Mouse (Mus musculus) R1 (cell line): Measurements from ENCODE around the gene Dtd2.
A peak's percentile ranks its signal among the peaks of the same experiment; 100 is the strongest.

Experiments
- DNase-seq: peaks from one replicate; pipeline ENCODE4 v3.0.0-alpha.2; 2018; ENCODE audit warnings: low read depth, low spot score

Gene Dtd2

GRCm38 (mm10) chr12:52005877-52006632 is at the start of gene Dtd2:
Gene Dtd2 (minus strand): TSS chr12:52006501.
- peak; percentile 88 for DNase-seq

GRCm38 (mm10) chr12:52049324-52049723 is 43.0 kb upstream of the Dtd2 start:
- DNase-seq = no peak

DNA sequence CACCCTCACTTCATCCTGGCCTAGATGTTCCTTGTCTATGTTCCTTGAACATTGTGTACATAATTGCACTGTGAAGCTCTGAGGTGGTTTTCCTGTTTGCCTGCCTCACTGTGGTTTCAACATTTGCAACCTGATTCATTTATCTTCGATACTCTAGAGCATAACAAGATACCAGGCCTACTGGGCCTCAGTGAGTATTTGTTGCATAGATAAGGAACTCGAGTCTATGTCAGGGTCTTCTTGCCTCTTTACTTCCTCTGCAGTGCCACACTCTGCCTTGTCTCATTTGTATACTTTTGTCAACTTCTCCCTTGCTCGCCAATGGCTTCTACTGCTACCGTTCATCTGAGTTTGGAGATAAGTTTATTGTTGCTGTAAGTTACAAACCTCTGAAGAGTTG is 40.1 kb upstream of the Dtd2 start:
- DNase-seq = no peak

GRCm38 (mm10) chr12:52042818-52043336 is 36.6 kb upstream of the Dtd2 start:
- no peak for DNase-seq

DNA sequence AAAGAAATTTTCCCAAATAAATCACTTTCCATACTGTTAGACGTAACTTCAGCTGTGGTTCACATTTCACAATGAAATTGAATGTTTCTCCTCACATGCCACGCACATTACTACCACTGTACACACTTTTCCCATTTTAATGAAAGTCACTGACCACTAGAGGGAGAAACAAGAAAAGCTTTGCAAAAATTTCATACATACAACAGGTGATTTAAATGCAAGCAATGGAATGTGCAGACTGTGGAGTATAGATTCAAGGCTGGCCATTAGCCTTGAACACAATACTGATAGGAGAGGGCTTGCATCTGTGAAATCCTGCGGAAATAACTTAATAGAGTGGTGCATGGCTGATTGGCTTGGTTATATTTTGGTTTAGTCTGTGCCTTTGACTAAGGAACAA is 32.1 kb upstream of the Dtd2 start:
- DNase-seq = peak; percentile 37

DNA sequence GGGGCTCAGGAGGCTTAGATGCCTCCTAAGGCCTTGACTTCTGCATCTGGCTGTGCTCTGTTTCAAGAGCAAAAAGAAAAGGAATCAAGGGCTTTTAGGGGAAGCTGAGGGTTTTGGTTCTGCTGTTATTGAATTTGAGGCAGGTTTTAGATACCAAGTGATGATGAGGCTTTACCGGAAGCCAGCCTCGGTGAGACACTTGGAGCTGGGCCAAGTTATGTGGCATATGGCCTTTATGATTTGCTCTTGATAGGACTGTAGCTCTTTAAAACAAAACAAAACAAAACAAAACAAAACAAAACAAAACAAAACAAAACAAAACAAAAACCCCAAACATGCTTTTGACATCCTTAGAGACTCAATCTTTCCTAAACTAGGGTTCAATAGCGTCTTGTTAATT is 28.7 kb upstream of the Dtd2 start:
- DNase-seq = no peak

DNA sequence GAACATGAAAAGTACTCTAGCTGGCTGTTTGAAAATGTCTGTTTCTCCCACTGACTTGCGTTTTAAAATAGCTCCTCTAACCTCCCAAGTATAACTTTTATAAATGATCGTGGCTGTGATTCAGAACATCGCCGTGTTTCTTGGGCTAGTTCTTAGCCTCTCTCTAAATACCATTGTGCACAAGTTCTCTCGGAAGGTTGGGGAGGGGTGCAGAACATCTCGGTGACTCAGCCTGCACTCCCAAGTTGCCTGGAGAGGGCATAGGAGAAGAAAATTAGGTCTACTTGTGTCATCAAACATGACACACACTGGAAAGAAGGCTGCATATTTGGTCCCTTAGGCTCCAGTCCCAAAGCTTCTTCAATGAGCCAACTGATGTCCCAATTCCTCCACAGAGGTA is 26.0 kb upstream of the Dtd2 start:
- DNase-seq = no peak

DNA sequence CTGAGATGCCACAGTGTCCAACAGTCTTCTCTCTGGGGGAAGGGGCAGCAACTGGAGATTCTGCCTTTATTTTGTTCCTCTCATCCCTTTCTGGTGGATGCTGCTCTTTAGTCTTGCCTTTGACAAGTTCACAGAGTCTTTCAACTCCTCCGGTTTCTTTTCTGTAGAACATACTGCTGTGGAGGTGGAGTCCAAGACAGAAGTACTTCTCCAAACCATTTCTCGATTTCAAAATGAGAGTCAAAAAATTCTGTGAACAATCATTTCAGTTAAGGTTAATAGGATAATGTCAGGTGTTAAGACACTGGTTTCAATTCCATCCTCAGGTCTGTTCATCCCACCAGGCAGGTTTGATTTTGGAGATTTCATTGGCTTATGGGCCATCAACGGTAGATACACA is 21.7 kb upstream of the Dtd2 start, which contains the start of gene Gpr33:
TSS of gene Gpr33 (minus strand) at position 101 of the 400 bp plus-strand sequence.
- no peak for DNase-seq

- no peak for DNase-seq
These were observed 8.3 kb upstream of the Dtd2 start for GRCm38 (mm10) chr12:52014494-52015029.

DNA sequence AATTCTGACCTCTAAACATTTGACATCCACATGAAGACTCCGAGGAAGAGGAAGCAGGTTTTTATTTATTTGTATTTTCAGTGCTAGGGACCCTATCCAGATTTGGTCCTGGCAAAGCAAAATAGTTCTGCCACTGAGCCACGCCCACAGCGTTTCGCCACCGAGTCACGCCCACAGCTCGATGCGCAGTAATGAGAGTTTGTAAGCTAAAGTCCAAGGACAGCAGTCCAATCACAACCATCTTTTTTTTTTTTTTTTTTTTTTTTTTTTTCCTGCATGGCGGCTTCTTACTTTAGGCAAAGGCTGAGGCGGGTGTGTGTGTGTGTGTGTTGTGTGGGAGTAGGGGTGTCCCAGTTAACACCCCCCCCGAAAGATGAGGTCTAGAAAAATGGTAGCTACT is 7.7 kb upstream of the Dtd2 start:
- DNase-seq = peak; percentile 59

GRCm38 (mm10) chr12:52013274-52013673 is 7.0 kb upstream of the Dtd2 start:
- no peak for DNase-seq

GRCm38 (mm10) chr12:52012159-52012558 is 5.9 kb upstream of the Dtd2 start:
- no peak for DNase-seq

- DNase-seq = peak; percentile 65
These were observed 4.3 kb upstream of the Dtd2 start for GRCm38 (mm10) chr12:52010630-52010961.

- DNase-seq = no peak
These were observed 3.8 kb upstream of the Dtd2 start for GRCm38 (mm10) chr12:52009928-52010629.

GRCm38 (mm10) chr12:52006633-52006994 is 313 bp upstream of the Dtd2 start:
- DNase-seq = no peak

DNA sequence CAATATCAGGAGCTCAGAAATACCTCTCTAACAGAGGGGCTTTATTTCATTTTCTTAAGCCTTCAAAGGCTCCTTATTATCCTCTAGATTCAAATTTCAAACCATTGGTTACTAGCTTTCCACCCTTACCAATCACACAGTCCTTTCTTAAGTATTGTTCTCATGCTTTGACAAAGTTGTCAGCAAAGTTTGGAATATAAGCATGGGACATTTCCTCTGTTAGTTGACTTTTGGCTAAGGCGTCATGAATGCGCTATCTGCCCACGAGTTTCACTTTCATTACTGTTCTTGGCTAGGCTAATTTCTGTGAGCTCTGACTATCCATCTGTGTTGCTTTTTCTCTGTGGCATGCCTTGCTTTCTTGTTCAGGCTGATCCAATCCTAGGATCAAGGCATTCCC is 3.6 kb downstream of the Dtd2 start:
- no peak for DNase-seq

DNA sequence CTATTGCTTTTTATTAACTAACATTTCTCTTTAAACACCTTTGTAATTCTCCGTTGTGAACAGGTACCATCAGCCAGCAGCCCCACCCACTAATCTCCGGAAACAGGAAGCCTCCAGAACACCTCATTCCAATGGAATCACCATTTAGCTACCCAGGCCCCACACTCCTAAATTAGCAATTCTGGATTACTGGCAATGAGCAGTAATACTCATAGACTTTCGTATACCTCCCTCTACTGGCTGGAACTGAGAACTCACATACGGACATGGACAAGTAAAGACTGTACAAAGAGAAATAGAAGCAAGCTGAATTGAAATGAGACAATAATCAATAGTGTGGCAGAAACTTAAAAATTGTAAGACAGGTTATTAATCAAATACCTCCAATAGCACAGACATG is 4.8 kb downstream of the Dtd2 start:
- peak; percentile 66 for DNase-seq

DNA sequence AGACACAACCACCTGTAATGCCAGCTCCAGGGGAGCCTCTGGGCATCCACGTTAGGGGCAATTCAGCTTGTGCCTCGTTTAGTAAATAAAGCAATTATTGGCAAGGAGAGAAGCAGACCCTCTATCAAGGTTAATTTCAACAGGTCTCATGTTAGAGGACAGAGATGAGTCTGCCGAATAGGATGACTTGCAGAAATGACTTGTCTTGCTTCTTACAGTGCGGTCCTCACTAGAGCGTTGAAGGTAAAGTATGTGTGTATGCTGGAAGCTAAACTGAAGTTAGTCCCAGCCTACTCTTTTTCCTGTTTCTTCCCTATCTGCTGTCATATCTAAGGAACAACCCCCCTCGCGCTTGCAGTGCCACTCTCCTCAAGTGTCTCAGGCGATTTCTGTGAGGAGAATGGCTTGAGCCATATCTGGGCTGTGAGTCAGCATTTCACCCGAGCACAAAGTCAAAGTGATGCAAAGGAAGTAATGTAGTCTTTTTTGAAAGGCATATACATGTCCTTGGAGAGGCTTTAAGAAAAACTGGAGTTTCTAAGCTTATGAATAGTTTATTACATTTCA is 7.9 kb downstream of the Dtd2 start:
- no peak for DNase-seq

- no peak for DNase-seq
These were observed 10.4 kb downstream of the Dtd2 start for GRCm38 (mm10) chr12:51995738-51996536.

DNA sequence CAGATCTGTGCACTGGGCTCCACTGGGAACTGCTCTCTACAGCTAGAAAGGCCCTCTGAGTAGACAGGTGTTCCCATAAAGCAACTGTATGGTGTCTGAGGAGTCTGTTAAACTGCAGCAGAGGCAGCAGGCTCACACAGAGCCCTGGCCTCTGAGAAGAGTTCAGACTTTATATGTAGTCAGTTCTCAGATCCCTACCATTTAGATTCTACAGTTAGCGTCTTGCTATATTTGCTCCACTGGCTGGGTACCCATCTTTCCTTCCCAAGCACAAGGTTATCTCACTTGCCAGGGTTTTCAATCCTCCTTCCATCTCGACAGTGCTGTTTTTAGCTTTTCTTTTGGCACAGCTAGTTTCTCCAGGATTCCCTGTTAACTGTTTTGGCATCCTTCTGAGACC is 15.7 kb downstream of the Dtd2 start:
- no peak for DNase-seq

DNA sequence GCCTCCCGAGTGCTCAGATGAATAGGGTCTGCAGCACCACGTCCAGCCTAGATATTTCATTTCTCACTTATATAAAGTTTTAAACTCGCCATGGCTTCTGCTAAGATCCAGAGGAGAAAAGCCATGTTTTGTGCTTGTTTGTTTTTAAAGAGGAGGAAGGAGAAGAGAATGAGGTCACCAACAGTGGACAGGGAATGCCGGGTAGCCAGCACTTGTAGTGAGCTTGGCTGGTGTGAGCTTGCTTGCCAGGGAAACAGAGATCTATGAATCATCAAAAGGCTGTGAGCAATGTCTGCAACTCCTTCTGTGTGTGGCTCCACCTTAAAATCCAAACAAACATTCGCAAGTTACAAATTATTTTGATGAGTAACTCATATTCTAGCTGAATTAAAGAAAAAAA is 17.8 kb downstream of the Dtd2 start:
- no peak for DNase-seq

- DNase-seq = no peak
These were observed 20.5 kb downstream of the Dtd2 start for GRCm38 (mm10) chr12:51985826-51986225.
